Mouse (Mus musculus) megakaryocyte, embryonic 14.5 days (primary cell): ENCODE measurements around the gene Unc5c.

ENCODE experiments used
- FLI1 ChIP-seq: IDR thresholded peaks from 2 replicates; pipeline ENCODE4 v1.6.1; 2012; ENCODE audit warnings: low read length, inconsistent platforms, mixed read lengths
- GATA1 ChIP-seq: IDR thresholded peaks from 3 replicates; pipeline ENCODE4 v1.6.1; 2012; ENCODE audit warnings: mixed read lengths, low read length, inconsistent platforms, borderline replicate concordance

- TF ChIP-seq FLI1 (no peak), GATA1 (no peak)
Observed at GRCm38 (mm10) chr3:141501845-141502505, 37.0 kb downstream of the Unc5c start.
